ENCODE assay signal across 30 mouse cellular contexts in genomic region chr4:143194328-143194727, GRCm38 (mm10).
"Had no signal": no experiment of that assay in that cellular context is flagged by ENCODE, and none has a peak within 500 bp of the region (broad histone marks: within the 10 kb centered on the region; RNA-seq: fewer than 3 reads in every experiment).

No protein-coding gene starts in this region.

- H3K9ac ChIP-seq: limb, embryonic 12.5 days; limb, embryonic 13.5 days; limb, embryonic 15.5 days; liver, embryonic 13.5 days; liver, embryonic 14.5 days; liver, embryonic 15.5 days; lung, embryonic 14.5 days; lung, embryonic 15.5 days; midbrain, embryonic 12.5 days; midbrain, embryonic 13.5 days; midbrain, embryonic 15.5 days; neural tube, embryonic 12.5 days had no signal

- H3K4me1 ChIP-seq: midbrain, embryonic 10.5 days; midbrain, embryonic 12.5 days; midbrain, embryonic 15.5 days had no signal

- H3K27me3 ChIP-seq: limb, embryonic 12.5 days; limb, embryonic 13.5 days; limb, embryonic 15.5 days; liver, embryonic 13.5 days; liver, embryonic 15.5 days; lung, embryonic 15.5 days; megakaryocyte, embryonic 14.5 days; midbrain, embryonic 12.5 days; midbrain, embryonic 13.5 days; midbrain, embryonic 15.5 days; neural tube, embryonic 12.5 days had no signal

- H3K4me2 ChIP-seq: limb, embryonic 12.5 days; limb, embryonic 13.5 days; limb, embryonic 15.5 days; liver, embryonic 11.5 days; liver, embryonic 13.5 days; liver, embryonic 15.5 days; lung, embryonic 14.5 days; lung, embryonic 15.5 days; midbrain, embryonic 11.5 days; midbrain, embryonic 12.5 days; midbrain, embryonic 13.5 days; midbrain, embryonic 15.5 days; neural tube, embryonic 12.5 days had no signal

- DNase-seq: left cerebral cortex, postnatal 4 days; liver, embryonic 13.5 days; lung, adult 18-20 months; lung, adult 2 months; lung, embryonic 14.5 days; lung, postnatal 10 days; lung, postnatal 14 days; lung, postnatal 36 days; lung, postnatal 4 days; midbrain, embryonic 14.5 days had no signal

- ATAC-seq: lung, postnatal 0 days; midbrain, embryonic 13.5 days; midbrain, embryonic 15.5 days; midbrain, embryonic 16.5 days had no signal

- H3K4me3 ChIP-seq: left cerebral cortex, adult 2 months; limb, embryonic 10.5 days; limb, embryonic 12.5 days; limb, embryonic 13.5 days; limb, embryonic 15.5 days; liver, embryonic 13.5 days; liver, embryonic 15.5 days; lung, embryonic 15.5 days; megakaryocyte, embryonic 14.5 days; midbrain, embryonic 10.5 days; midbrain, embryonic 12.5 days; midbrain, embryonic 13.5 days; midbrain, embryonic 15.5 days; myocyte; neural tube, embryonic 12.5 days had no signal

- H3K36me3 ChIP-seq: limb, embryonic 10.5 days; limb, embryonic 12.5 days; limb, embryonic 13.5 days; limb, embryonic 15.5 days; liver, embryonic 13.5 days; liver, embryonic 15.5 days; lung, embryonic 15.5 days; midbrain, embryonic 10.5 days; midbrain, embryonic 12.5 days; midbrain, embryonic 13.5 days; midbrain, embryonic 15.5 days; neural tube, embryonic 12.5 days had no signal

- H3K9me3 ChIP-seq: limb, embryonic 10.5 days; limb, embryonic 12.5 days; limb, embryonic 13.5 days; limb, embryonic 15.5 days; liver, embryonic 13.5 days; liver, embryonic 15.5 days; lung, embryonic 15.5 days; megakaryocyte, embryonic 14.5 days; midbrain, embryonic 10.5 days; midbrain, embryonic 12.5 days; midbrain, embryonic 13.5 days; midbrain, embryonic 15.5 days; neural tube, embryonic 12.5 days had no signal

- H3K27ac ChIP-seq: left cerebral cortex, adult 2 months; limb, embryonic 10.5 days; limb, embryonic 12.5 days; limb, embryonic 13.5 days; limb, embryonic 15.5 days; liver, embryonic 13.5 days; liver, embryonic 14.5 days; liver, embryonic 15.5 days; lung, embryonic 15.5 days; macrophage; midbrain, embryonic 10.5 days; midbrain, embryonic 12.5 days; midbrain, embryonic 13.5 days; midbrain, embryonic 15.5 days; neural tube, embryonic 12.5 days had no signal
